Mouse (Mus musculus): ENCODE results near the gene Nmnat3. TPM values are rescaled to one million over a fixed set of nuclear protein-coding genes. Genes with fewer than 3 reads are reported as not detected.
A peak's percentile ranks its signal among the peaks of the same experiment; 100 is the strongest.

Gene Nmnat3
- total RNA-seq, 1 experiment = 0.62 TPM

DNA sequence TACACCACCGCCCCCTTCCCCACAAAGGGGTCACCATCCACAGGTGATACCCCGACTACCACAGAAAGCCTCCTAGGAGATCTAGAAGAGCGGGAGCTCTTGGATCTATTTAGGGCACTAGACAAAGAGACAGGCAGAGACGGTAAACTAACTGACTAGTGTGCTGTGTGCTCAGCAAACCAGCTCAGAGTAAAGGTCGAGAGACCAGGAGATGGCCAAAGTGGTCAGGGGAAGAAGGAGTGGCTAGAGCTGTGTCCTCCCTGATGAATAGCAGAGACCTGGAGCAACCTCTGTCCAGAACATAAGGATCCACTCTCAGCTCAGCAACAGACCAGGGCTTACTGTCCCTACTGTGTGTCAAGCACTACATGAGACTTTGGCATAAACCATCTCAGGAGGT is 135.4 kb downstream of the Nmnat3 start, which contains the start of gene Rbp1:
Gene Rbp1 (plus strand): TSS at position 306 of the 400 bp plus-strand sequence.
- H3K9ac ChIP-seq (ENCODE audit: insufficient read depth, low read depth, low read length, poor library complexity, severe bottlenecking) = no peak within 1 kb of the TSS
- H3K4me1 ChIP-seq (ENCODE audit: control insufficient read depth in 2 of 2, insufficient read depth in 2 of 2, low read length in 2 of 2, poor library complexity in 1 of 2) = peaks cover 1 to 10% of the 10 kb centered on the region in 2 experiments; a peak in 2 of 4 replicates
- no peak within 1 kb of the TSS for H3K4me3 ChIP-seq (ENCODE audit: insufficient read depth in 1 of 2, low read depth in 1 of 2, low read length in 2 of 2, poor library complexity in 1 of 2, severe bottlenecking in 1 of 2)
- H3K36me3 ChIP-seq (ENCODE audit: control insufficient read depth, insufficient read depth, low read length, poor library complexity, severe bottlenecking) = no peaks in the 10 kb centered on the region
- in situ Hi-C loops (cut with MboI; ENCODE audit: low sequenced_read_pairs in 2 of 2, unreplicated experiment in 2 of 2) = loop anchor here in 1 of 2 experiments (10.0 kb wide), 1 partner anchor 112 kb away; no protein-coding TSS in a partner anchor
- TF ChIP-seq MAFK (IDR thresholded peaks at IDR 0.05; ENCODE audit: insufficient read depth, low read depth, low read length) (no peak), CHD2 (IDR thresholded peaks at IDR 0.05; ENCODE audit: low read depth, low read length) (no peak), HCFC1 (IDR thresholded peaks at IDR 0.05; ENCODE audit: borderline replicate concordance, insufficient read depth, low read length) (no peak), ZNF384 (IDR thresholded peaks at IDR 0.05; ENCODE audit: low read depth, low read length) (no peak), ZC3H11A (IDR thresholded peaks at IDR 0.05; ENCODE audit: borderline replicate concordance, low read depth, low read length) (no peak)
- DNase-seq (ENCODE audit: low read depth, low spot score) = no peak
- no peak within 1 kb of the TSS for H3K27ac ChIP-seq (ENCODE audit: insufficient read depth, low read depth, low read length, poor library complexity, severe bottlenecking)
- no peaks in the 10 kb centered on the region for H3K9me3 ChIP-seq (ENCODE audit: control insufficient read depth, insufficient read depth, low read depth, low read length)

DNA sequence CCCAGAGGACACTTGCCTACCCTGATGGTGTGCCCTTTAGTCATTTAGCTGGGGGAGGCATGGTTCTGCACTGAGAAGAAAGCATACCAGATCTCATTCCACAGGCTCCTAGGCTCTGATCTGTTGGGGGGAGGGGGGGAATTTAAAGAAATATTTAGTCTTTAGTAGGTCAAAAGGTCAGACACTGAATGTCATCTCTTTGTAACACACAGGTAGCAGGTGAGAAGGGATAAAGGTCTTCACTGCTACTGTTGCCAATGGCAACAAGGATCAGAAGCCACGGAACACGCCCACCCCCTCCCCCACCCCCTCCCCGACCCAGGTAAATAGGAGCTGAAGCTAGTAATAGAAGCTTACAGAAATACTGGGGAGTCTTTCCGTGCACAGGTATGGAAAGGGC is 136.5 kb downstream of the Nmnat3 start:
- TF ChIP-seq ZNF384 (IDR thresholded peaks at IDR 0.05; ENCODE audit: low read depth, low read length) = no peak
- no peak for TF ChIP-seq CHD2 (IDR thresholded peaks at IDR 0.05; ENCODE audit: low read depth, low read length)
- no peak for TF ChIP-seq MAFK (IDR thresholded peaks at IDR 0.05; ENCODE audit: insufficient read depth, low read depth, low read length)
- no peak for TF ChIP-seq ZC3H11A (IDR thresholded peaks at IDR 0.05; ENCODE audit: borderline replicate concordance, low read depth, low read length)
- TF ChIP-seq HCFC1 (IDR thresholded peaks at IDR 0.05; ENCODE audit: borderline replicate concordance, insufficient read depth, low read length) = no peak
- Histone ChIP-seq H3K27ac (ENCODE audit: insufficient read depth, low read depth, low read length, poor library complexity, severe bottlenecking) (no peak overlapping the region), H3K4me3 (ENCODE audit: insufficient read depth in 1 of 2, low read depth in 1 of 2, low read length in 2 of 2, poor library complexity in 1 of 2, severe bottlenecking in 1 of 2) (no peak overlapping the region), H3K4me1 (ENCODE audit: control insufficient read depth in 2 of 2, insufficient read depth in 2 of 2, low read length in 2 of 2, poor library complexity in 1 of 2) (peaks cover 1 to 14% of the 10 kb centered on the region in 2 experiments; a peak in 2 of 4 replicates), H3K9me3 (ENCODE audit: control insufficient read depth, insufficient read depth, low read depth, low read length) (no peaks in the 10 kb centered on the region), H3K9ac (ENCODE audit: insufficient read depth, low read depth, low read length, poor library complexity, severe bottlenecking) (no peak overlapping the region), H3K36me3 (ENCODE audit: control insufficient read depth, insufficient read depth, low read length, poor library complexity, severe bottlenecking) (no peaks in the 10 kb centered on the region)
- DNase-seq (ENCODE audit: low read depth, low spot score) = no peak
- in situ Hi-C loops (cut with MboI; ENCODE audit: low sequenced_read_pairs in 2 of 2, unreplicated experiment in 2 of 2) = loop anchor here in 1 of 2 experiments (10.0 kb wide), 1 partner anchor 111 kb away; no protein-coding TSS in a partner anchor

DNA sequence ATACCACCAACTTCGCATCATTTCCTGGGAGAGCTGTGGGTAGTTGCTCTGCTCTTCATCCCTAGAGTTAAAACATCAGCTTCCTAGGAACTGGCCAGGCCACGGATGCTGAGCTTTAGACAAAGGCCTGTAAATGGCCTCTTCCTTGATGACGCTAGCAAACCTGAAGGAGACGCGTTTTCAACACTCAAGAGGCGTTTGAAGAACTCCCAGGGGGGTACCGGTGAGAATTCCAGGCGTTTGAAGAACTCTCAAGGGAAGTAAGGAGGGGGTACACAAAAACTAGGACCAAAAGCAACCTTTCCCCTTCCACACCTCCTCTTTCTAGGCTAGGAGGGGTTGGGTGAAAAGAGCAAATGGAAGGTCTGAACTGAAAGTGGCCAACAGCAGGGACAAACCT is 137.1 kb downstream of the Nmnat3 start:
- no peak overlapping the region for H3K9ac ChIP-seq (ENCODE audit: insufficient read depth, low read depth, low read length, poor library complexity, severe bottlenecking)
- H3K27ac ChIP-seq (ENCODE audit: insufficient read depth, low read depth, low read length, poor library complexity, severe bottlenecking) = no peak overlapping the region
- TF ChIP-seq MAFK (IDR thresholded peaks at IDR 0.05; ENCODE audit: insufficient read depth, low read depth, low read length) (no peak), ZNF384 (IDR thresholded peaks at IDR 0.05; ENCODE audit: low read depth, low read length) (no peak), ZC3H11A (IDR thresholded peaks at IDR 0.05; ENCODE audit: borderline replicate concordance, low read depth, low read length) (no peak), HCFC1 (IDR thresholded peaks at IDR 0.05; ENCODE audit: borderline replicate concordance, insufficient read depth, low read length) (no peak), CHD2 (IDR thresholded peaks at IDR 0.05; ENCODE audit: low read depth, low read length) (no peak)
- H3K4me3 ChIP-seq (ENCODE audit: insufficient read depth in 1 of 2, low read depth in 1 of 2, low read length in 2 of 2, poor library complexity in 1 of 2, severe bottlenecking in 1 of 2) = peak overlapping the region in 1 of 2 experiments; percentile 6; a peak in 1 of 4 replicates
- no peaks in the 10 kb centered on the region for H3K36me3 ChIP-seq (ENCODE audit: control insufficient read depth, insufficient read depth, low read length, poor library complexity, severe bottlenecking)
- no peaks in the 10 kb centered on the region for H3K9me3 ChIP-seq (ENCODE audit: control insufficient read depth, insufficient read depth, low read depth, low read length)
- peaks cover 1 to 17% of the 10 kb centered on the region in 2 experiments; a peak in 2 of 4 replicates for H3K4me1 ChIP-seq (ENCODE audit: control insufficient read depth in 2 of 2, insufficient read depth in 2 of 2, low read length in 2 of 2, poor library complexity in 1 of 2)
- in situ Hi-C loops (cut with MboI; ENCODE audit: low sequenced_read_pairs in 2 of 2, unreplicated experiment in 2 of 2) = loop anchor here in 1 of 2 experiments (10.0 kb wide), 1 partner anchor 111 kb away; no protein-coding TSS in a partner anchor
- no peak for DNase-seq (ENCODE audit: low read depth, low spot score)

DNA sequence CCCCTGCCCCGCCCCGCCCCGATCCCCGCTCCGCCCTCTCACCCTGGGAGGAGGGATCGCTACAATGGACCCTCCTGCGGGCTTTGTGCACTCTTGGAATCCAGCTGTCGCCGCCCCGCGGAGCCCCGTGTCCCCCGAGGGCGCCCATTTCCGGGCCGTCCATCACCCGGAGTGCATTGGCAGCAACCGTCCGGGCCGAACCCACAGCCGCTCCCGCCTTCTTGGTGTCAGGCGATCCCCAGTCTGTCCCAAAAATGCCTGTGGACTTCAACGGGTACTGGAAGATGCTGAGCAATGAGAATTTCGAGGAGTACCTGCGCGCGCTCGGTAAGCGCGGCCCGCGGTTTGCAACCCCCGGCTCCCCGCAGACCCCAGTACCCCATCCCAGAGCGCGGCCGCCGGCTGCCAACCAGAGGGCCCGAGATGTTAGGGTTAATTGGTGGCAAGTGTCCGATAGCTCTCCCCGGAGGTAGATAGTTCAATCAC is 137.5 kb downstream of the Nmnat3 start:
- TF ChIP-seq MAFK (IDR thresholded peaks at IDR 0.05; ENCODE audit: insufficient read depth, low read depth, low read length) (0 out of 2 replicates have a peak, but pooled peaks have one; percentile 54), ZC3H11A (IDR thresholded peaks at IDR 0.05; ENCODE audit: borderline replicate concordance, low read depth, low read length) (no peak), HCFC1 (IDR thresholded peaks at IDR 0.05; ENCODE audit: borderline replicate concordance, insufficient read depth, low read length) (no peak)
- DNase-seq (ENCODE audit: low read depth, low spot score) = peak; percentile 38
- no peaks in the 10 kb centered on the region for H3K36me3 ChIP-seq (ENCODE audit: control insufficient read depth, insufficient read depth, low read length, poor library complexity, severe bottlenecking)
- H3K9me3 ChIP-seq (ENCODE audit: control insufficient read depth, insufficient read depth, low read depth, low read length) = no peaks in the 10 kb centered on the region
- H3K27ac ChIP-seq (ENCODE audit: insufficient read depth, low read depth, low read length, poor library complexity, severe bottlenecking) = no peak overlapping the region
- H3K4me3 ChIP-seq (ENCODE audit: insufficient read depth in 1 of 2, low read depth in 1 of 2, low read length in 2 of 2, poor library complexity in 1 of 2, severe bottlenecking in 1 of 2) = peak overlapping the region; percentile 66 to 70
- in situ Hi-C loops (cut with MboI; ENCODE audit: low sequenced_read_pairs in 2 of 2, unreplicated experiment in 2 of 2) = loop anchor here in 1 of 2 experiments (10.0 kb wide), 1 partner anchor 110 kb away; no protein-coding TSS in a partner anchor
- peak overlapping the region; percentile 9; the same call in 1 of the 2 replicates for H3K9ac ChIP-seq (ENCODE audit: insufficient read depth, low read depth, low read length, poor library complexity, severe bottlenecking)
- peaks cover 1 to 21% of the 10 kb centered on the region in 2 experiments; a peak in 2 of 4 replicates for H3K4me1 ChIP-seq (ENCODE audit: control insufficient read depth in 2 of 2, insufficient read depth in 2 of 2, low read length in 2 of 2, poor library complexity in 1 of 2)
